Mouse (Mus musculus) layer of hippocampus, adult 8-10 months (tissue): ENCODE results near the gene Lgals8. TPM values are rescaled to one million over a fixed set of nuclear protein-coding genes. Genes with fewer than 3 reads are reported as not detected.
"Not testable (repeated sequence)": the region's sequence is repeated elsewhere in the genome, so short reads cannot be mapped to it uniquely, and the experiment has no call there.

Source experiments
- DNase-seq, 2 experiments: peaks; one replicate each; pipeline ENCODE4 v3.0.0; 2022; ENCODE audit warnings: low spot score in 2 of 2
- total RNA-seq, 4 experiments: library from RNA; stranded (reverse); gene quantifications; 2 replicates each; pipeline ENCODE4 v1.2.4; 2022

The Lgals8 gene
- 10 to 100 TPM; 44.1 to 49.4 (median 45.2) TPM for total RNA-seq

GRCm38 (mm10) chr13:12464844-12465243, at the start of gene Lgals8:
Gene Lgals8, minus strand, starts transcription at chr13:12464944.
- no peak for DNase-seq

DNA sequence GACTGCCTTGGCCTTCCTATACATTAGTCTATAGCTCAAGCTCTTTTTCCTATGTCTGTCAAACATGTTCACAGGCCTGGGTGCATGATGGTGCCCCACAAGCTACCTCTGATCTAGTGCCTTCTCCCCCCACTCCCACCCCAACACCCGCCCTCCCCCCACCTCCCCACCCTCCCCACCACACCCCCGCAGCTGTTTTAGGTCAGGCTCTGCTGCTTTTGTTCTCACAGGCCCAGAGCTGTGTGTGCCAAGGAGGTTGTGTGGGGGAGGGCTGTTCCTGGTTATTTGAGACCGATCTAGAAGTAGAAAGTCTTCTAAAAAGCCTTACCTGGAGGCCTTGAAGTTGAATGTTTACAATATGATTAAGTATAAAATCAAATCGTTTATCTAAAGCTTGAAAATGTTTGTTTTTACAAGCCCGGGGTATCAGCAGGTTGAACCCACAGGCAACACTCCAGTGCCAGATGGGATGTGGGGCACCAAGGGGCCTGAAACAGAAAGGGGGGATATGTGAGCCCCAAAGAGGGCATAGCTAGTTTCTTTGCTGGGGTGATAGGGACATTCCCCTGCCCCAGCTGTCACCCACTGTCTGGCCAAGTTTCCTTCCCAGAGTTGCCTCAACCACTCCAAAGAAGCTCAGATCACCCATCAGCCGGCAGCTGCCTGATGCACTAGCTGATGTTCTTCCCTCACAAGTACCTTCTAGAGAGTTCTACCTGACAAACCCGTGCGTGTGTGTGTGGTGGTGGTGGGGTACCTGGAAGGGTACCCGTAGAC, 46.6 kb upstream of the Lgals8 start:
- DNase-seq: no peak

DNA sequence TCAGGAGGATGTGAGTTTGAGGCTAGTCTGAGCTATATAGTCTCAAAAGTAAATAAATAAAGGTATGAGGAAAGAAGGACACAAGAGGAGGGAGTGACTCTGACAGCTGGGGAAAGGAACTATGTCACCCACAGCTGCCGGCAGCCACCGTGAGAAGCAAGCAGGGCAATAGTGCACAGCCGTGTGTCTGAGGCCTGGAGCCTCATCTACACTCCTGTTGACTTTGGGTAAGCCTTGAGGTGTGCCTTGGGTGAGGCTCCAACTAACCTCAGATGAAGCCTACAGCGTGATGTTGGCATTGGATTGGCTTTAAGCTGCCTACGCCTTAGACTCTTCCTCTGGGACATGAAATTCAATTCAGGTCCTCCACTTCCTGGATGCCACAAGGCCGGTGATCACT, 45.3 kb upstream of the Lgals8 start:
- DNase-seq: no peak

DNA sequence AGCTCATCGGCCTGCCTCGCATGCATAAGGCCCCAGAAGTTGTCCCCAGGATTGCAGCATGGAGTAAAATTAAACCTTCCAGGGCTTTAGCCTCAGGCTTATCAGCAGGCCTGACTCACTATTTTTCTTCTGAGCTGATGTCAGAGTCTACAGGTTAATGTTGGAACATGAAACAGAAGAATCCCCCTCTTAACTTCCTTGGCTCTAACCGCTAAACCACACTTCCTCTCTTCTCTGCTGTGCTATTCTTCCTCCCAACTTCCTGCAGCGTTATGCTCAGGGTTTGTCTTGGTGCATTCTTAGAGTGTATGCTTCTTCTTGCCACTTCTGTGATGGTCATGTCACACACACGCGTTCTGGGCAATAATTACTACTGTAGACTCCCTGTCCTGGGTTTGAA, 42.7 kb upstream of the Lgals8 start:
- DNase-seq: no peak

- no peak for DNase-seq
Measured at GRCm38 (mm10) chr13:12505359-12505758, 40.6 kb upstream of the Lgals8 start.

DNA sequence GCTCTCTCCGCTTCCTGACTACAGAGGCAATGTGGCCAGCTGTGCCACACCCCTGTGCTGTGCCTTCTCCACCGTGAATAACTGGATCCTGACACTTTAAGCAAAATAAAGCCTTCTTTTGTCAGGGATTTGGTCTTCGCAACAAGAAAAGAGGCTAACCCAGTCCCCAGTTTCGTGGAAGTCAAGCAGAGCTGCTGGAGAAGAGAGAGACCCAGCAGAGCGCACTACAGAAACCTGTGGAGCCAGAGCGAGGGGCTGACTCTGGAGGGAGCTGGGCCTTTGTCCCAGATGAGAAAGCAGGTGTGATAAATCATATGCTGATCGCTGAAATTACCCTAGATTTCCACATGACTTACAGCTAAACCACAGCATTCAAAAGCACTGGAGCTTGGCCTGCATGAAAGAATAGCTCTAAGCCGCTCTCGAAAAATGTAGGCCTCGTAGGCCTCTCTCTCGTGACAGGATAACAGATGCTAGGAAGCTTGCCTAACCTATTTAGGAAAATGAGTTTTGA, 38.6 kb upstream of the Lgals8 start:
- no peak for DNase-seq

GRCm38 (mm10) chr13:12502665-12503237, 38.0 kb upstream of the Lgals8 start:
- no peak for DNase-seq

GRCm38 (mm10) chr13:12499107-12499506, 34.4 kb upstream of the Lgals8 start:
- DNase-seq: no peak

- no peak for DNase-seq
Measured at GRCm38 (mm10) chr13:12497809-12498208, 33.1 kb upstream of the Lgals8 start.

- DNase-seq: no peak
Measured at GRCm38 (mm10) chr13:12494750-12495149, 30.0 kb upstream of the Lgals8 start.

DNA sequence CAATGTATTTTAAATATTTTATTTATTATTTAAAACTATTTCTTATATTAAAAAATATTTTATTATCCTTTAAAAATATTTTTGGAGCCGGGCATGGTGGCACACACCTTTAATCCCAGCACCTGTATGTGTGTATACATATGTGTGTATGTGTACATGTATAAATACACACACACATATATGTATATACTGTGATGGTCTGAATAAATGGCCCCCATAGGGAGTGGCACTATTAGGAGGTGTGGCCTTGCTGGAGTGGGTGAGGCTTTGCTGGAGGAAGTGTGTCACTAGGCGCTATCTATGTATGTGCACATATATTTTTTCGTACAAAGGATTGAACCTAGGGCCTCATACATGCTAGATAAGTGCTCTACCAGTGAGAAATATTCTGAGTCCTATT, 27.8 kb upstream of the Lgals8 start:
- no peak for DNase-seq

- DNase-seq: no peak
Measured at GRCm38 (mm10) chr13:12485640-12486039, 20.9 kb upstream of the Lgals8 start.

DNA sequence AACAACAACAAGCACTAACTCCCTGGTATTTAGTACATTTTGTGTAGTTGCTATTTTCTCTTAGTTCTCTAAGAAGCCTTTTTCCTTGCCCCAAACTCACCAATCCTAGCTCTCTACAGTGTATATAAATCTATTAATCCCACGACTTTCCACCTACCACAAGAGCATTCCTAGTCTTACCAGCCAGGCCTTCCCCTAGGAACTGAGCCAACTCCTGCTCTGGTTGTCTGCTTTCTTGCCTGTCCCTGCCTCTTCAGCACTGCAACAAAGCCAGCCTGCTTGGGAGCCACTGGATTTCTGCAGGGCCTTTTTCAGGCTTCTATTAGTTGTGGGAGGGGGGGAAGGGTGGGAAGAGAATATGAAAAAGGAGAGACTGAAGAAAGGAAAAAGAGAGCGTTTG, 20.5 kb upstream of the Lgals8 start:
- DNase-seq: no peak

DNA sequence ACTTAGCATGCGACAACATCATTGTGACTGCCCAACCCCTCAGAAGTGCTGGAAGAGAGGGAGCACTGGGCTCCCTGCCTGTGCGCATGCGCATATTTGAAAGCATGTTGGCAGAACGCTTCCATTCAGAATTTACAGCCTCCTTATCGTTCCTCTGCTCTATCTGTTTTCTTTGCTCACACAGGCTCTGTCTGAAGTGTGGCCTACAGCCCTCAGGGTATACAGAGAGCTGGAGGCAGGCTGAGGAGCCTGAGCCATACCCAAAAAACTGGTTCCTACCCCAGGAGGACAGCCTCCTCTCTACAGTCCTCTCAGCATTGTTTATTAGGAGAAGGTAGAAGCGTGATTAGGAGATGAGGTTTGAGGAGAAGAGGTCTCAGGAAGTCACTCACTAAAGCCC, 15.1 kb upstream of the Lgals8 start:
- no peak for DNase-seq

DNA sequence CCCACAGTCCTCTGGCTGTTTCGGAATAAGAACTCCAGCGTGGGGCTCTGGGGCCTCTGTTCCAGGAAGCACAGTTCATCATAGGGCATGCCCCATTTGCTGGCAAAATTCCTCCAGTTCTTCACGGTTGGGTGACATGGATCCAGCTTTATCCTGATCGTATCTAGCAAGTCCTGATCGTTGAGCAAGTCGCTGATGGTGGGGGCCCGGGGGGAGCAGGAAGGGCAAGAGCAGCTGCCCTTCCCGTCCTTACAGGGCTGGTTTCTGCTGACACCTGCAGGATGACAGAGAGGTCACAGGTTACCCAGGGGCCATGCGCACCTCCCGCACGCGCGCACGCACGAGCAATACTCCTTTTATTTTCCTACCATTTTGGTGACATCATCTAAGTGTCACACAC, 13.6 kb upstream of the Lgals8 start:
- no peak for DNase-seq

- DNase-seq: no peak
Measured at GRCm38 (mm10) chr13:12476886-12477285, 12.1 kb upstream of the Lgals8 start.

- DNase-seq: no peak
Measured at GRCm38 (mm10) chr13:12475239-12475638, 10.5 kb upstream of the Lgals8 start.

DNA sequence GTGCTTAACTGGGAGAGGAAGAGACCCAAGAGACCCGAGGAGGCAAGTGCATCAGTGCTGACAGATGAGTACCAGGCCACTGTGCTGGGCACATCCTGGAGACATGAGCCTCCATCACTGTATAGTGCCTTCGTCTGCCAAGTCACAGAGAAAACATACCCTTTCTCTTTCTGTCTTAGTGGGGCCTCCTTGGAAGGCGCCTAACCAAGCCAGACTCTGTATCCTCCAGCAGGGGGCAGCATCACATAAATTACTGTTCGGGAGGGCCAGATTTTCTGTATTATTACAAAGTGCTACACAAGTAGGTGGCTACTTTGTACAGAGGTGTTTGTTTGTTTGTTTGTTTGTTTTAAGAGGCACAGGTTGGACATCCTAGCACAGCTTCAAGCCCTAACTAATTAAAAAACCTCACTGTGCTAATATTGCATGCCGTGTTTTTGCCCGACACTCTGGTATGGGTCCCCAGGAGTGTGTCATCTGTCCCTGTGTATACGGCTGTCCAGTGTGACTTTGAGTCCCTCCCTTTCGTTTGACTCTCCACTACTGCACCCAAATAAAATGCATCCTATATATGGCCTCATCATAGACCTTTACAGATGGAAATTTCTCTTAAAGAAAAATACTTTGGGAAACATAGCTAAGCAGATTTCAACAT, 9.1 kb upstream of the Lgals8 start:
- DNase-seq: peak; percentile 41 to 67

GRCm38 (mm10) chr13:12468488-12468887, 3.7 kb upstream of the Lgals8 start:
- DNase-seq: no peak

DNA sequence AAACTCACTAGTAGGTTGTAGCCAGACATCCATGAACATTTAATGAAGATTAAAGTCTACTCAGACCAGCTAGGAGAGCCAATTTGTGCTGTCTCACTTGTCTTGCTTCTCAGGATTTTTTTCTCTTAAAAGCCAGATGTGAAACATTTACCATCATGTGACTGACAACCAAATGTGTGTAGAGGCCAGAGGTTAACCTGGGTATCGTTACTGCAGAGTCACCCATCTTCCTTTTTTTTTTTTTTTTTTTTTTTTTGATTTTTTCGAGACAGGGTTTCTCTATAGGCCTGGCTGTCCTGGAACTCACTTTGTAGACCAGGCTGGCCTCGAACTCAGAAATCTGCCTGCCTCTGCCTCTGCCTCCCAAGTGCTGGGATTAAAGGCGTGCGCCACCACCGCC, 585 bp downstream of the Lgals8 start:
- DNase-seq: not testable (repeated sequence)

GRCm38 (mm10) chr13:12462623-12463022, 2.1 kb downstream of the Lgals8 start:
- no peak for DNase-seq

- no peak for DNase-seq
Measured at GRCm38 (mm10) chr13:12461730-12462119, 3.0 kb downstream of the Lgals8 start.
